Mouse (Mus musculus): ENCODE measurements around the gene Rps3a1.

GRCm38 (mm10) chr3:86135886-86136563 lies 6.5 kb downstream of the Rps3a1 start:
- peak; percentile 47; the same call in 1 of the 2 replicates for TF ChIP-seq EP300 (IDR thresholded peaks at IDR 0.05; ENCODE audit: low read depth)
- no peak for TF ChIP-seq CTCF (IDR thresholded peaks at IDR 0.05; ENCODE audit: low read depth)

All from liver, embryonic 14.5 days (tissue).